Mouse (Mus musculus) B cell, adult 67 days (primary cell): ENCODE results near the gene Slc26a1. TPM values are rescaled to one million over a fixed set of nuclear protein-coding genes. Genes with fewer than 3 reads are reported as not detected.

Experiments used
- total RNA-seq, 2 experiments: library from RNA; stranded (reverse); gene quantifications; 4 replicates each; pipeline ENCODE4 v1.2.4; 2023

Gene Slc26a1
- not detected for total RNA-seq

DNA sequence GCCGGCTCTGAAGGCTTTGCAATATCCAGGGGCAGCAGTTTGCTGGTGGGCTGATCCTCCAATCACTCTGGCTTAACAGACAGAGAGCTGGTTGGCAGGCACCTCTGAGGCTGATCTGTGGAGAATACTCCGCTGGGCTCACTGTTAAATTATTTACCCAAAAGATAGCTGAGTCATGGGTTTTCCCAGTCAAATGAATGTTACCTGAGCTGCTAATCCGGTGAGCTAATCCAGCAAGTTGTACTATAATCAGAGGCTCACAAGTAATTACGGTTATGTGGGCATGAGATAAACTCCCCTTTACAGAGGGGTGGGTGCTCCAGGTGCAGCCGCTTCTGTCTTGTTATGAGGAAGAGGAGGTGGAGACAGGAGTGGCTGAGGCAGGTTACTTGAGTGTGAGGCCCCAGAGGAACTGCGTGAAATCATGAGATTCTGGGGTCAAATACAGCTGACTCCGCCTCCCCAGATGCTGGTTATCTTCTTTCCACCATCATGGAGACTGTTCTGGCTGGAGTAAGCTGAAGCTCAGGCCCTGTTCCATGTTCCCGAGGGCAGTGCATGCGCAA lies at the start of gene Slc26a1:
TSS of gene Slc26a1 (minus strand) at position 319 of the 566 bp plus-strand sequence.

DNA sequence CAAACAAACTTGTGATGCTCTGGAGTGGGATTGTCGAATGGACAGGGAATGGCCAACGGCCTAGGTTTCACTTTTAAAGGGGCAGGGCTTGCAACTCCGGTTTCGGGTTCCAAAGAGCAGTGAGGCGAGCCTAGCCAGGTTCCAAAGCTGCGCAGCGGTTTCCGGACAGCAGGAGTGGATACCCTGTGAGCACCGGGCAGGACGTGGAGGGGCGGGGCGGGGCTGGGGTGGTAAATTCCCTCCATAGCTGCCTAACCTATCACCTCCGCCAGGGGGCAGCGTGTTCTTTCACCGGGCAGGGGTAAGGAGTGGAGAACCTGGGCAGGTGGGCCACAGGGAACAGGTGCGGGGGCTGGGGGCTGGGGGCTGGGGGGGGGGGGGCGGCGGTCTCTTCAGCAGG lies 16.9 kb upstream of the Slc26a1 start, which contains the start of gene Fgfrl1:
TSS of gene Fgfrl1 (plus strand) at position 112 of the 400 bp plus-strand sequence.

DNA sequence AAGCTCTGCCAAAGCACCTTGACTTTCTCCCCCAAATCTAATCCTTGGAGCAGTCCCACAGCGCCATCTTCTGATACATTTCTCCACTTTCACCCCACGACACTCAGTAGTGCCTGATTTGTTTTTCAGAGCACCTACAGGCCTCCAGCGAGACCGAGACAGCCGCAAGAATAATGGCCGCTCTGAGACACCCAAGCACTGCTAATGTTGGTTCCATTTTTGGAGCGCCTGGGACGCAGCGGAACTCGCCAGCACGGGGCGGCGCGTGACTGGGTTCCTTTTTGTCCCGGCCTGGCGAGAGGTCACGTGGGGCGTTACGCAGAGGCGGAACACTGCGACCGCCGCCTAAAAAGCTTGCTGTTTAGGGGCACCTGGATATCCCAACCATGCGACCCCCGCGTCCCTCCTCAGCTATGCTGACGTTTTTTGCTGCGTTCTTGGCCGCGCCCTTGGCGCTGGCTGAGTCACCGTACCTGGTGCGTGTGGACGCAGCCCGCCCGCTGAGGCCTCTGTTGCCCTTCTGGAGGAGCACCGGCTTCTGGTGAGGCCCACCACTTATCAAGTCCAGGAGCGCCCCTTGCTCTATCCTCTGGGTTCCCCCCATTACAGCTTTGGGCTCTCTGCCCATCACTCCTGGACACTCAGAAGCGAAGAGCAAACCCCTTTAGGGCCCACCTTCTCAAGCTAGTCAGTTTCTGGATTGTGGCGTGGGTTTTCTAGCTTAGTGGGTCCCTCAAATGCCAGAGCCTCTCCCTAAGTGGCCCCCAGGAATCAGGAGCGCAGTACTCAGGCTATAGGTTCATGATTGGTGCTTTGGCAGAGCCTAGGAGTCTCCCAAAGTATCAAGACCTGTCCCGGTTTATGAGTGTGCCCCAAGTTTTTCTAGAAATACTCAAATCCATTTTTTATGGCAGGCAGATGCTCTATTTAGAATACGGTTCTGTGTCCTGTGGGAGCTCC lies 6.1 kb downstream of the Slc26a1 start, which contains the start of gene Dgkq:
TSS of gene Dgkq (minus strand) at position 696 of the 960 bp plus-strand sequence.

DNA sequence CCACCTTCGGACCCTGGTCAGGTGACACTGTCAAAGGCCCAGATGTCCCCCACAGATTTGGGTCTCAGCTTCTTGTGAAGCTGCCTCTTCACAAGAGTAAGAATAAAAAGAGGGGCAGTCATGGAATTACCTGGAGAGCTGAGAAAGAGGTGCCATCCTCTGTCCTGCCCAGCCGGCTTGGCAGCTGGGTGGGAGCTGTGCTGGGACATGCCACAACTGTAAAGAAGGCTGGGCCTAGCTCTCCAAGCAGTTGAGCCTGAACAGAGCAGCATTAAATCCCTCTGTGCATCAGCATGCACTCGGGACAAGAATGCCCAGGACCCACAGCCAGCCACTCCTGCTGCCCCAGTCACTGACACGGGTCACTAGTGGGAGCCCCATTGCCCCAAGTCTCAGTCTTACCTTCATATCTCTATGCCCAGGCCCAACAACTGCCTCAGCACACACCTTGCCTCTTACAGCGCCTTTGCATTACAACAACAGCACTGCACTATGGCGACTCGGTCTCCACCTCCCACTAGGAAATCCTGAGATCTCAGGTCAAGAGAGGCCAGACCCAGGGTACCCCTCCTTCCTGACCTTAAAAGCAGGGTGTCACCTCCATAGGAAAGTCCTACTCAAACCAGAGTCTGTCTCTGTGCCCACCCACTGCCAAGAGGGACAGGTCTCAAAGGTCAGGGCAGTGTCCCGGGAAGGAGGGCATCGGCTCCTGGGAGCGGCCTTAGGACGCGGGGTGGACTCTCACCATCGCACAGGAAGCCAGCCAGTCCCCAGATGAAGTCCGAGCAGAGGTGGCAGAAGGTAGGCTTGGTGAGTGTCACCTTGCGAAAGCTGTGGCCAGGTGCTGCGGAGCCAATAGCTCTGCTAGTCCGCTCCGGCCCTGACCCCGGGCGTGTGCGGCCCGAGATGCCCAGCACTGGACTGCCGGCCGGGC lies 15.4 kb downstream of the Slc26a1 start, which contains the start of gene Idua:
TSS of gene Idua (plus strand) at position 634 of the 934 bp plus-strand sequence.

DNA sequence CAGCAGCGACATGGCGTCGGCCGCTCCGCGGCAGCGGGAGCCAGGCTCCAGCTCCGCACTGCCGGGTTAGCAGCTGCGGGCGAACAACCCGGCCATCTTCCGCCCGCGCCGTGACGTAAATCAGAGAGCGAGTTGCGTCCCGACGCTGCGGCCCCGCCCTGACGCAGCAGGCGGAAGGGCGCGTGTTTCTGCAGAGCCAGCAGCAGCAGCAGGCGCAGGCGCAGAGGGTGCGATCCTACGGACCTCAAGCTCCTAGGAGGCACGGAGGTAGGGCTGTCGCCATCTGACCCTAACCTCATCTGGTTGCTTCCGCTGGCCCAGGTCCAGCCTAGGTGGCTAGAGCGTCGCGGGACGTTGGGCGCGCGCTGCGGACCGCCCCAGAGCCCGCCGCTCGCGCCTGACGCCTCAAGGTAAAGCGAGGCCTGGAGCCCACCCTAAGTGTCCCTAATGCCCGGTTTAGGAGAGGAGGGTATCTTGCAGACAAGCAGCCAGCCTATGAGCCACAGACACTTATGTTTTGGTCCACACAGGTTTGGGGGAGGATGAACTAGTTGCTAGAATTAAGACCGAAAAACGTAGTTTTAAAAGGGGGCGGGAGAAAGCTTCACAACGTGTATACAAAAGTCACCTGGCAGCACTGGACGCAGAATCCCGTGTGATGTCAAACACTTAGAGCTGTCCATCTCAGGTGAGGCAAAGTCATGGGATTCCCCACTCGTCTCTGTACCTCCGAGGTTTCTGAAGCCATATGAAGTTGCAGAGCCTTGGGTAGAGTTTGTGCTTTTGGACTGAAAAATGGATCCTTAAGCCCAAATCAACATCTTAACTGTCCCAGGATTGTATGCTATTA lies 45.5 kb downstream of the Slc26a1 start, which contains the start of the genes Gak and Tmem175:
TSS of gene Gak (minus strand) at position 122 of the 850 bp plus-strand sequence.
TSS of gene Tmem175 (plus strand) at position 137 of the 850 bp plus-strand sequence.

Other genes starting within 250 kb of the Slc26a1 start
- gene Atp5k, start 241.1 kb downstream of the Slc26a1 start, total RNA-seq, result 10 to 100 TPM; 61.2 to 72.5 TPM
- not detected for gene Mfsd7a, start 226.7 kb downstream of the Slc26a1 start, total RNA-seq
- gene Pcgf3, start 214.3 kb downstream of the Slc26a1 start, total RNA-seq, result 10 to 100 TPM; 21.0 to 43.3 TPM
- gene Cplx1, start 125.5 kb downstream of the Slc26a1 start, total RNA-seq, result not detected
- gene Gak, start 45.8 kb downstream of the Slc26a1 start, total RNA-seq, result 100 to 1,000 TPM; 144 to 150 TPM
- gene Tmem175, start 45.8 kb downstream of the Slc26a1 start, total RNA-seq, result 10 to 100 TPM; 26.7 to 27.1 TPM
- 10 to 100 TPM; 30.9 to 44.8 TPM for gene Idua, start 15.2 kb downstream of the Slc26a1 start, total RNA-seq
- gene Dgkq, start 5.9 kb downstream of the Slc26a1 start, total RNA-seq, result 10 to 100 TPM; 47.0 to 56.2 TPM
- gene Fgfrl1, start 16.8 kb upstream of the Slc26a1 start, total RNA-seq, result 1 to 10 TPM; 6.1 to 7.5 TPM
- not detected for gene Rnf212, start 99.4 kb upstream of the Slc26a1 start, total RNA-seq
- not detected for gene Tmed11, start 119.8 kb upstream of the Slc26a1 start, total RNA-seq
- not detected for gene Vmn2r8, start 133.3 kb upstream of the Slc26a1 start, total RNA-seq
- gene Vmn2r9, start 177.0 kb upstream of the Slc26a1 start, total RNA-seq, result not detected